Mouse (Mus musculus) adrenal gland, postnatal 25 days (tissue): ENCODE data around the gene Rln1. TPM values are rescaled to one million over a fixed set of nuclear protein-coding genes. Genes with fewer than 3 reads are reported as not detected.

Experiments
- DNase-seq: peaks from one replicate; pipeline ENCODE4 v3.0.0; 2021; ENCODE audit warnings: mixed read lengths
- total RNA-seq: library from RNA; stranded (reverse); gene quantifications from 2 replicates; pipeline ENCODE4 v1.2.3, GENCODE M21; 2021

The Rln1 gene
- total RNA-seq, 1 experiment from 2014 or later: not detected

DNA sequence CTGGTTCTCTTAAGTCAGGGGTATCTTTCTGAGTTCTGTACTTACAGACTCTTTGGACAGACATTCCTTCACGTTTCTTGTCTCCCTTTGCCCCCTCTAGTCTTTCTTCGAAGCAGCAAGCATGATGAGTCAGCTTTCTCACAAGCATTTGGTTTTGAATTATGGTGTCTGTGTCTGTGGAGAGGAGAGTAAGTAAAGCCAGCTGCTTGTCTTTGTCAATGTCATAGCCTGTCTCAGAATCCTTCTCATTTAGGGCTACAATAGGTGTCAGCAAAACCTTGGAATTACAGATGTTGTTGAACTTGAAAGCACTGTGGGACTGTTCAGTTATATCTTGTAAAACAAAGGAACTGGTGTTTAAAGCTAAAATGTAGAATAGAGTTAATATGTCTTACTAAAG is 39.7 kb downstream of the Rln1 start:
- DNase-seq: no peak

DNA sequence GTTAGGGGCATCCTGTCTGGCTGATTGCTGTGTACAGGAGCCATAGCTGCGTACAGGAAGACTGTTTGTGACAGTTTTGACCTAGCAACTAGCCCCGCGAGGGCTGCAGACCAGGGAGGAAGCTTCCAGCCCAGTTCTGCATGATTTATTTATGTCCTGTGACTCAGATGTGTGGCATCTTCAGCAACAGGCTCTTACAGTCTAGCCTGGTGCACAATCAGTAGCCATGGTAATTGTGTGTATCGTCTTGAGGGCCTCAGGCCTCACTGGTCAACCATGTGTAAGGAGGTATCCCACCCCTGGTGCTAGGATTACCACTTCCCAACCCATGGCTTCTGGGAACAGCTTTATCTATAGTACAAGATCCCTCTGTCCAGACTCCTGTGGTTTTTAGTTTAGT is 41.9 kb downstream of the Rln1 start:
- no peak for DNase-seq

DNA sequence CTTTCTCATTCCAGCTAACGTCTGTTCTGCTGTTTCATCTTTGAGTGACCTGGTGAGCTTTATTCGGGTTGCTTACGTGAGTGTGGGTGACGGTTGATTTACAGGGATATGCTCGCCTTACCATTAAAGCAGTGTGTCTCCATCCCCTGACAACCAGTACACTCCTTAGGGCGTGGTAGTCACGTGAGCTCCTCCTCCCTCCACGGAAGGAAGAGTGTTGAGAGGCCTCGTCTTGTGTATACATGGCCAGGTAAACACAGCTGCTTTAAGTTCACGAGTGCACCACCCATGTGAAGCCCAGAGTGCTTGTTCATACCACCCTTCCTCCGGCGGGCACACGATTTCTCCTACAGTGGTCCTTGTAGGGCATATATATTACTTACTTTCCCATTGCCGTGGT is 42.9 kb downstream of the Rln1 start:
- DNase-seq: no peak

DNA sequence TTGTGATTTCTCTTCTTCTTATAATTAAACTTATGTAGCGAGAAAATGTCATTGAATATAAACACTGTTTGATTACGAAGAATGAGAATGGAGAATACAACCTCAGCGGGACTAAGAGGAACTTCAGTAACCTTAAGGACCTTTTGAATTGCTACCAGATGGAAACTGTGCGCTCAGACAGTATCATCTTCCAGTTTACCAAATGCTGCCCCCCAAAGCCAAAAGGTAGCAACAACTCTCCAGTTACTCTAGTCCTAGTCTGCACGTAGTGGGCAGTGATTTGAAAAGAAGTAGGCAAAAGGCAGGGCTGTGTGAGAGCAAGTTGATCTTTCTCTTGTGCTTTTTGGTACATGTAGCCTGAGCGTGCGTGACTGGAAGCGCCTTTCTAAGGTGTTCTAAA is 46.6 kb downstream of the Rln1 start:
- DNase-seq: no peak

DNA sequence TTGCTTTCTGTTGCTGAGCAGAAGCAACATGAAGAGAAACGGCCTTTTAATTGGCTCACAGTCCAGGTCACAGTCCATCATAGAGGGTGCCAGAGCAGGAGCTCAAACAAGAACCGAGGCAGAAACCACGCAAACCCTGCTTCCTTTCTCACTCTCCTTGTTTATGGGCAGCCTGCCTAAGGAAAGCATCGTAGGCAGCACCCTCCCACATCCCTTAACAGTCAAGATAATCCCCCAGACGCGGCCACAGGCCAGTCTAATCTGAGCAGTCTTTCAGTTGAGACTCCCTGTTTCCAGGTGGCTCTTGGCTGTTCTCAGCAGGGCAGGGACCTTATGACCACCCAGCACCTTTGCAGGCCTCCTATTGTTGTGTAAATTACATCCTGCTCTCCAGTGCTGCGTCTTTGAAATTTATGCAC is 49.0 kb downstream of the Rln1 start:
- no peak for DNase-seq

Other genes with a start within 250 kb of the Rln1 start
- gene Rcl1, start 233.3 kb downstream of the Rln1 start, total RNA-seq: 32.4 and 32.9 TPM in 2 replicates
- gene Jak2, start 82.8 kb downstream of the Rln1 start, total RNA-seq: 23.7 and 26.5 TPM in 2 replicates
- 0.79 TPM in 1 of 2 replicates, not detected in the other for gene Insl6, start 9.3 kb downstream of the Rln1 start, total RNA-seq
- 66.1 and 99.7 TPM in 2 replicates for gene Plgrkt, start 32.7 kb upstream of the Rln1 start, total RNA-seq
- 6.9 and 8.8 TPM in 2 replicates for gene Cd274, start 32.8 kb upstream of the Rln1 start, total RNA-seq
- not detected in 2 replicates for gene Pdcd1lg2, start 76.2 kb upstream of the Rln1 start, total RNA-seq
- gene Ric1, start 187.6 kb upstream of the Rln1 start, total RNA-seq: 36.3 and 40.9 TPM in 2 replicates